Mouse (Mus musculus): ENCODE measurements around the gene Chd1l. TPM values are rescaled to one million over a fixed set of nuclear protein-coding genes. Genes with fewer than 3 reads are reported as not detected.

Chd1l gene
- total RNA-seq (2023): 35.3 TPM

DNA sequence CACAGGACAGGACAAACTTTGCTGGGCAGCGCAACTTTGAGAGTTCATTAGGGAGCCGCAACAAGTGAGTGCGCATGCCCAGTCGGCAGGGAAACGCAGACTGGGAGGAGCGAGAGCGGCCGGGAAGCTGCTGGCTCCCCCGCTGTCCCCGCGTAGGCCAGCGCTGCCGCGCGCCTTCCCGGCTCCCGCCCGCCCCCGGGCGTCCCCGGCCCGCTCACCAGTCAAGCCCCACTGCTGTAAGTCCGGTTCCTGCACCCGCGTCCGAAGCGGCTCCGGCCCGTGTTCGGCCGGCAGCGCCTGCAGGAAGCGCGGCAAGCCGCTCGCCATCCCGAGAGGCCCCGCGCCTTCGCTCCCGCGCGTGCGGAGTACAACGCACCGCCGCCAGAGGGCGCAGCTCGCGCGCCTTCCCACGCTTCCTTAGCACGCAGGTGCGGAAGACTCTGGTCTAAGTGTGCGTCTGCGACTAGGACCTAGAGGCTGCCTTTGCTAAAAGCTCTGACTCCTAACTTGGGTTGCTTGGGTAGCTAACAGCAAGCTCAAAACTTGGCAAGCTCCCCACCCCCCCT is at the start of gene Chd1l:
TSS of gene Chd1l (minus strand) at position 359 of the 566 bp plus-strand sequence.

DNA sequence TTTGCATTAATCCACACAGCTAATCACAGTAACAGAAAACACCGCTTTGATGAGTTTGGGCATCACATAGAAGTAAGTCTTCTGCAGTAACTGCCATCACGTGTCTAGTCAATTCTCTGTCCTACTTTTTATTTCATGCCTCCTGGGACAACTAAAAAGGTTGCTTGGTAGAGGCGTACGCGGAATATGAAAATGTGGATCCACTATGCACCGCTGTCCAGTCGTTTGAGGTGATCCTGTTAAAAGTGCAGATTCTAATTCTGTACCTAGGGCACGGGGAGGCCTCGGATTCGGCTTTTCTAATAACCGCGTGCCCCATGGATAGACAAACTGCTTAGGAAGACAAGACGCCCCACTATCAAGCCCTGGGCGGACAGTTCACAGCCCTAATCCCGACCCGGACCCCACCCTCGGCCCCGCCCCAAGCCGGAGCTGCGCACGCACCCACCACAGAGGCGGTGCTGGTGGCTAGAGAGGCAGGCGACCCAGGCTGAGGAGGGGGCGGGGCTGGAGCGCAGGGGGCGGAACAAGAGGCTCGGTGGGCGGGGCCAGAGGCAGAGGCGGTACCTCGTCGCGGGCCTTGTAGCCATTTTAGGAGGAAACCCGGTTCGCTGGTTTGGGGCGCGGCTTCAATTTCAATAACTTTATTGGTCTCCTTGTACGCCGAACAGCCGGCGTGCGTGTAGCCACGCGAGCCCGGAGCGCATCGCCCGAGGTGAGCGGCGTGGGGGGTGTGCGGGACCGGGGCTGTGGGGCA is 47.8 kb upstream of the Chd1l start, which contains the start of gene Prkab2:
TSS of gene Prkab2 (plus strand) at position 539 of the 757 bp plus-strand sequence.

DNA sequence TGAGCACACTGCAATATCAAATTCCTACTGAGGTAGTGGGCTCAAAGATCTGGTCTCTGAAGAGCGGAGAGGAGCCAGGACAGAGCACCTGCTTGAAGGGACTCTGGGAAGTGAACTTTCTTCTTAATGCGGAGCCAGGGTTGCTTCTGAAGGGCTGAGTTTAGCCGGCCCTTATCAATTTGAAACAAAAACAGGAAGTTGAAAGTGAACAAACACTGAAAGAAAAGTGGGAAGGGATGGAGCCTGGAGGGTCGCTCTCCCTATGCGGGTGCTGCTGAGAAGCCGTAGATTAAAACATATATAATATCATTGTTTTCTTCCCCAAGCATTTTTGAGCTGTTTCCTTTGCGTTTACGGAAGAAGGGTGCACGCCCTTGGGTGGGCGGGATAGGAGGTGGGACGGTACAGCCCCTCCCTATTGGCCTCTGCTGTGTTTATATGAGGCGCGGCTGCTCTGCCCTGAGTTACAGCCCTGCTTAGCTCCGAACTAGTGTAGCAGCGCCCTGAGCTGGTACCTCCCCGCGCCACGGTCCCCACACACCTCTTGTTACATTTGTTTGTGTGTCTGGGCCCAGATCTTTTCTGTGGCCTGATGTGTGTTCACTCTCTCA is 18.5 kb upstream of the Chd1l start, which contains the start of gene Fmo5:
TSS of gene Fmo5 (plus strand) at position 414 of the 611 bp plus-strand sequence.

Other genes starting within 250 kb of the Chd1l start
- gene Olfr1402, start 188.2 kb downstream of the Chd1l start, total RNA-seq (2023): not detected
- gene Fmo5, start 18.6 kb upstream of the Chd1l start, total RNA-seq (2023): 8.7 TPM
- gene Prkab2, start 48.0 kb upstream of the Chd1l start, total RNA-seq (2023): 5.0 TPM
- gene Gm17651, start 64.5 kb upstream of the Chd1l start, total RNA-seq (2023): not detected